1 mouse cellular context compared by ENCODE assay signal in genomic region chr10:85127395-85128287, GRCm38 (mm10).
TF ChIP-seq lines count a peak whose summit lies in the region.

TSS of gene Mterf2 (minus strand) at chr10:85128027.

TF ChIP-seq in CH12.LX, 34 proteins besides CTCF, POLR2A, EP300 and RAD21 (continued from another document):
- TF ChIP-seq NELFE (IDR thresholded peaks at IDR 0.05; ENCODE audit: low read depth, low read length), result peak; percentile 59
- 0 out of 2 replicates have a peak, but pooled peaks have one; percentile 36 for TF ChIP-seq IRF4 (IDR thresholded peaks at IDR 0.05; ENCODE audit: low read depth, low read length)
- TF ChIP-seq SMC3 (IDR thresholded peaks at IDR 0.05; ENCODE audit: low read depth, low read length), result peak; percentile 55
- TF ChIP-seq NRF1 (IDR thresholded peaks at IDR 0.05; ENCODE audit: low read depth, low read length), result no peak
- no peak for TF ChIP-seq E2F4 (IDR thresholded peaks at IDR 0.05; ENCODE audit: insufficient replicate concordance, low read depth, low read length)
- TF ChIP-seq ZNF384 (IDR thresholded peaks at IDR 0.05; ENCODE audit: low read depth, low read length), result no peak
- no peak for TF ChIP-seq UBTF (IDR thresholded peaks at IDR 0.05; ENCODE audit: low read depth, low read length)
- TF ChIP-seq MYC (IDR thresholded peaks at IDR 0.05; ENCODE audit: low read depth, low read length), result no peak; the same call in 1 of the 2 replicates
- TF ChIP-seq MAX (IDR thresholded peaks at IDR 0.05; ENCODE audit: low read length), result no peak
- no peak for TF ChIP-seq SIN3A (IDR thresholded peaks at IDR 0.05; ENCODE audit: low read length)
- TF ChIP-seq TBP (conservative IDR thresholded peaks at IDR 0.05; ENCODE audit: low read depth, low read length), result peak; percentile 48; the same call in 1 of the 2 replicates
- TF ChIP-seq USF2 (conservative IDR thresholded peaks at IDR 0.05; ENCODE audit: low read depth, low read length), result no peak
